Mouse (Mus musculus): ENCODE data around the gene Vmn1r72. TPM values are rescaled to one million over a fixed set of nuclear protein-coding genes. Genes with fewer than 3 reads are reported as not detected.
"Not testable (repeated sequence)": the region's sequence is repeated elsewhere in the genome, so short reads cannot be mapped to it uniquely, and the experiment has no call there.

Gene Vmn1r72
- polyA plus RNA-seq (2015; fragmentation: Nextera tagmentation; extraction: Ambion mirVana), result not detected in 2 replicates

GRCm38 (mm10) chr7:11680047-11680446 lies at the start of gene Vmn1r72:
Vmn1r72 (minus strand) TSS chr7:11680147.
- not testable (repeated sequence) for H3K27ac ChIP-seq (replicated peaks); H3K9ac ChIP-seq; H3K4me2 ChIP-seq; H3K9me3 ChIP-seq (replicated peaks); ATAC-seq (ENCODE audit: insufficient read depth); H3K4me1 ChIP-seq (replicated peaks); H3K36me3 ChIP-seq (replicated peaks); H3K27me3 ChIP-seq; H3K4me3 ChIP-seq (replicated peaks)

- H3K27ac ChIP-seq (replicated peaks); H3K4me3 ChIP-seq (replicated peaks); H3K4me2 ChIP-seq; H3K4me1 ChIP-seq (replicated peaks); H3K27me3 ChIP-seq; H3K36me3 ChIP-seq (replicated peaks); H3K9ac ChIP-seq; H3K9me3 ChIP-seq (replicated peaks); ATAC-seq (ENCODE audit: insufficient read depth): not testable (repeated sequence)
- WGBS (ENCODE audit: insufficient replicate concordance), result 6% methylated on average over 8 of the region's 8 CpGs
Observed at GRCm38 (mm10) chr7:11617082-11617481, 62.9 kb downstream of the Vmn1r72 start.

Other genes with a start within 250 kb of the Vmn1r72 start
- gene Zscan4-ps2, start 165.8 kb downstream of the Vmn1r72 start, polyA plus RNA-seq (2015; fragmentation: Nextera tagmentation; extraction: Ambion mirVana), result not detected in 2 replicates
- not detected in 2 replicates for gene Zscan4-ps3, start 70.8 kb downstream of the Vmn1r72 start, polyA plus RNA-seq (2015; fragmentation: Nextera tagmentation; extraction: Ambion mirVana)
- gene Vmn1r73, start 50.1 kb upstream of the Vmn1r72 start, polyA plus RNA-seq (2015; fragmentation: Nextera tagmentation; extraction: Ambion mirVana), result not detected in 2 replicates
- not detected in 2 replicates for gene Vmn1r74, start 153.8 kb upstream of the Vmn1r72 start, polyA plus RNA-seq (2015; fragmentation: Nextera tagmentation; extraction: Ambion mirVana)
- gene Vmn1r75, start 194.5 kb upstream of the Vmn1r72 start, polyA plus RNA-seq (2015; fragmentation: Nextera tagmentation; extraction: Ambion mirVana), result not detected in 2 replicates

All from liver, embryonic 15.5 days (tissue).